Mouse (Mus musculus) layer of hippocampus, adult 9-10 months (tissue): ENCODE measurements around the gene P2ry6.

ENCODE experiments used
- DNase-seq: peaks from one replicate; pipeline ENCODE4 v3.0.0; 2022; ENCODE audit warnings: low spot score

P2ry6 gene

DNA sequence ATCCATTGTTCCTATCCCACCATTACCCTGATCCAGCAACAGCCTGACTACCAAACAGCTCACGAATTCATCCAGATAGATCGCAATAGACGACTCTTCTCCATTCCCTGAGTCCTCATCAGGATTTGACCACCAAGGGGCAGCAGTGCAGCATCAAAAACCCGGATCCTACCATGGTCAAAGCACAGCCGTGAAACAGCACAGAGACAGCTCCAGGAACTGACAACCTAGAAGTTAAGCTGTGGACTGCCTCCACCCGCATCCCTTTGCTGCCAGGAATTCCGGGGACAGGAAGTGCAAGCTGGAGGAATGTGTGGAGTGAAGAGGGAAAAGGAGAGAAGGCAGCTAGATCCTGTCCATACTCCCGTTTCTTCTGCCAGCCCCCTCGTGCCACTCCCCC is 13.6 kb upstream of the P2ry6 start:
- DNase-seq: peak; percentile 59

DNA sequence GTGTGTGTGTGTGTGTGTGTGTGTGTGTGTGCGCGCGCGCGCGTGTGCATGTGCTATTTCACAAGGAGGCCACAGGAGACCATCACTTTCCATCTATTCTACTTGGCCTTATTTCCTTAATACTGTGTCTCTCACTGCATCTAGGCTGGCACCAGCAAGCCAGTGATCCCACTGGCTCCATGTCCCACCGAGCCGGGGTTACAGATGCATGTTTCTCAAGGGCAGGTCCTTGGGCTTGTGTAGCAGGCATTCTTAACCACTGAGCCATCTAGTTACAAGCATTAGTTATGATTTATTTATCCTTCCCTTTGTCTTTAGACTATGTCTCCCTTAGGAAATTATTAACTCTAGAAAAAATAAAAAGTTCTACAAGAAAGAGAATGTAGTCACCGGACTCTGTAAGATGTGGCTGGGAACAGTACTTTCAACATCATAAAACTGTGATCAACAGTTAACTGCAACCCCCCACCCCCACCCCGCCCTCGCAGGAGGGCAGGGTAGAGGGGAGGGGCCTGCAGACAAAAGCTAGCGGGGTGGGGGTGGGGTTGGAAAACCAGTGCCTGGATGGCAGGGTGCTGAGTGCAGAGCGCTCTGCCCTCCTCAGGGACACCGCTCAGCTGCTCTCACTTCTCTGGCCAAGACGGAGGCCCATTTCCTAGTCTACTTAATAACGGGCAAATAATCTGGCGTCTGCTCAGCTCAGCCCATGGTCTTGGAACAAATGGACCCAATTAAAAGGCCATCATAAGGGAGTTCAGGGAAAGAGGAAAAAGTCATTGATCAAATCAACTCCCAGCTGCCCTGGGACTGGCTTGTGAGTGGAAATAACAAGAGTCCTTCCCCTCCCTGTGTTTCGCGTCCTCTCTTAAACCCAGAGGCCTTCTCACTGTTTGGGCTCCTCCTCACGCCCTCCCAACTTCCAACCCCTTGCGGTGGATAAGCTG is 10.3 kb upstream of the P2ry6 start:
- DNase-seq: no peak

DNA sequence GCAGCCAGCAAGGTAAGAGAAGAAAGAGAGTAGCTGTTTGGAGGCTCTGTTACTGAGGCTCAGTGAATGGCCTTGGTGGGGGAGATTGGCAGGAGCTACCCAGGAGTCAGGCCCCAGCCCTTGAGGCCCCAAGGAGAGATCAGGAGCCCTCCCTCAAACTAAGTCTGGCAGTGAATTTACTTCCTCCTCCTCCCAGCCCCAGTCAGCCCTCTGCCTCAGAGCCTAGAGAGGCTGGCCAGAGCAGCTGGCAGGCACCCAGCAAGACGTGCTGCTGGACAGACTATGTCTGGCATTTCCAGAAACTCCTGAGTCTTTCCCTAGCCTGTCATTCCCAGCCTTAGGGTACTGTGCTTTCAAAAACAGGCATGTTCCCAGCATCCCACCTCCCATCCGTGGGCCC is 4.7 kb upstream of the P2ry6 start:
- DNase-seq: no peak

DNA sequence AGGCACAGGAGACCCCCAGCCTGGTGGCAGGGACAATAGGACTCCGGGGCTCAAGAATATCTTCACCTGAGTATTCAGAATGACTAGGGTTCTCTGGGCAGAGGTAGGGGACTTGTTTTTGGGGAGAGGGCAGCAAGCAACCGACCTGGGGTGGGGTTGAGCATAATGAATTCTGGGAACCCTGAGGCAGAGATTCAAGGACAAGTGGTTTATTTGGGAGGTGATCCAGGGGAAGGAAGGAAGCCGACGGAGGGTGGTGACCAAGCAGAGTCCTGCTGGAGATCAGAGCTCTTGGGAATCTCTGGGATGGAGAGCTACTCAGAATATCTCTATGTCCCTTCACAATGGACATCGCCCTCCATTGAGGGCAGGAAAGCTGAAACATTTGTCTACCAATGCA is 3.7 kb upstream of the P2ry6 start:
- no peak for DNase-seq

DNA sequence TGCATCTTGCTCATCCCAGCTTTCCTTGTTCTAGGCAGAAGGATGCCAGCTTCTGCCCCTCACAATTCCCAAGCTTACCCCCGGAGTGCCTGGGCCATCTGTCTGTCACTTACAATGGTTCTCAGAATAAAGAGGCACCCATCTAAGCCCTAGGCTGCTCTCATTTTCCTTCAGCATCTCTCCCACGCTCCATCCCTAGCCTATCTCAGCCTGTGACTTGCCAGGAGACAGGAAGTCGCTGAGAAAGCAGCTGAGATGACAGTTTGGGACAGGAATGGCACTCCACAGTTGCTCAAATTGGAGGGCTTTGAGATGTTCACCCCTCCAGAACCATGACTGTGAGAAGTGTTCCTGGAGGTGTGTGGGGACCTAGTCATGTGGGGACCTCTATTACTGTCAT is 1.6 kb downstream of the P2ry6 start:
- no peak for DNase-seq

DNA sequence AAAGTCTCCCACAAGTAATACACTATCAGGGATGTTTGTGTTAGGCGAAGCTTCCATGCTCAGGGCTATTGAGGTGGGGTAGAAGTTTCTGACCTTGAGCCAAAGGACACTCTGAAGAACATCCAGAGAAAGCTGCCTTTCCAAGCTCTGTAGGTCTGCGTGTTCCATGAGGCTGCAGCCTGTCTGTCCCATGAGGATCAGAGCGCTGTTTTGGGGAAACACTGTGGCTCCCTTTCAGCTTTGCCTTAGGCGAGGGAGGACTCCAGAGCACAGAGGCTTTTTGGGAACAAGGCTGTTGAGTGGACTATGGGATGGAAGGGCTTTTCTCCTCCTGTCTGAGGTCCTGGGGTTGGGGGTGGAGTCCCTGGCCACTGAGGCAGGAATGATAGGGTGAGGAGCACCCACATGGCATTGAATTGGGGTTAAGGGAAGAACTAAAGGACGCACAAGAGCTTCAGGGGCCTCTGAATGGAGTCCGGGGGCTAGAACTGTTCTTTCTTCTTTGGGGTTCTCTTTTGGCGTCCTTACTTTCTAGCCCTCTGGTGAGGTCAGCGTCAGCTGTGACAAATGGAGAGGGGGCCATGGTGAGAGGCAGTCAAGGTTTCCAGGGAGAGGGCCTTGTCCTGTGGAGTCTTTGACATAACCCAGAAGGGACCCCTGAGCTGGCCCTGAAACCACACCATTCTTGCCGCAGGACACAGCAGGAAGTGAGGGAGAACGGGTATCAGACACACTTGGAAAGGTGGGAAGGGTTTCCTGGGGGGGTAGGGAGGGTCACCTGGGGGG is 5.4 kb downstream of the P2ry6 start:
- DNase-seq: no peak

DNA sequence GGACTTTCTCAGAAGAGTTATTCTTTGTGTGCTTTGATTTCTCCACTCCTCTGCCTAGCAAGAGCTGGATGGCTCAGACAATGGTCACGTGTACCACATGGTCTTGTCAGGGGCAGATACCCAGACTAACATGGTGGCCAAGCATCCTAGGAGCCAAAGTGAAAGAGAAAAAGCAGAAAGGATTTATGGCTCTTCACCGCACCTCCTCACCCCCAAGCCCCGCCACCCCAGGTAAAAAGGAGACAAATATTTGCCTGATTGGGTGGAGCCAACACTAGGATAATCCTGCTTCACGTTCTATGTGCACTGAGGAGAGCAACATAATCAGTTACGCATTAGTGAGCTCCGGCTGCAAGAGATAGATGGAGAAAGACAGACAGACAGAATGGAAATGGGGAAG is 6.1 kb downstream of the P2ry6 start:
- no peak for DNase-seq

DNA sequence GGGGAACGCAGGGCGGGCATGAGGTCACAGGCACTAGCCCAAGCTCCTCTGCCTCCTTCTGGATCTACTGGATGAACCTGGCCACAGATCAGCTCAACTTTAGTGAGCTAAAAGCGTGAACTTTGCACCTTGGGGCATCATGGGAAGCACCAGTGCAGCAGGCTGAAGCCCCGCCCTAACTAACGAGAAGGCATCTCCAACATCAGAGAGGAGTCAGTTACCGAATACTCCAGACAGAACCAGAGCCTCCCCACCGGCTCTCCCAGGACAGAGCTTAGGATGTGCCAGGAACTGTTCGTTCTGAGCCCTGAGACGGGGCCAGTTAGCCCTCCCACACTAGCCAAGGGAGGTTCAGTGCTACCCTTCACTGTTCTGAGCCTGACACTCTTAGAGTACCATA is 6.6 kb downstream of the P2ry6 start:
- no peak for DNase-seq

DNA sequence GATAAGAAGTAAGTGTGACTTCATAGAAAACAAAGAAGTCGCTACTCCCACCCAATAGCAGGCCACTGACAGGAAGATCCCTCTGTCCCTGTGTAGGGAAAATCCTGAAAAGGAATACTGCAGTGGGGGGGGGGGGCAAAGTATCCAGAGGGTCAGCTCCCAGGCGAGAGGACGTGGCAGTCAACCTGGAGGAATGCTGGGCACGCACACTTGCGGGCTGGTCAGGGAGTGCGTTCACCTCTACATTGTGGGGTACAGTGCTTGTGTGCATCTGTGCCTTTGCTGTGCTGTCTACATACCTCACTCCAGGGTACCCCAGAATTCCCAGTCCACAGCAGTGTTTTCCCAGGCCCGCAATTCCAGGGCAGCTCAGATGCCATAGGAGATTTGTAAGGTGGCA is 8.4 kb downstream of the P2ry6 start:
- DNase-seq: no peak

DNA sequence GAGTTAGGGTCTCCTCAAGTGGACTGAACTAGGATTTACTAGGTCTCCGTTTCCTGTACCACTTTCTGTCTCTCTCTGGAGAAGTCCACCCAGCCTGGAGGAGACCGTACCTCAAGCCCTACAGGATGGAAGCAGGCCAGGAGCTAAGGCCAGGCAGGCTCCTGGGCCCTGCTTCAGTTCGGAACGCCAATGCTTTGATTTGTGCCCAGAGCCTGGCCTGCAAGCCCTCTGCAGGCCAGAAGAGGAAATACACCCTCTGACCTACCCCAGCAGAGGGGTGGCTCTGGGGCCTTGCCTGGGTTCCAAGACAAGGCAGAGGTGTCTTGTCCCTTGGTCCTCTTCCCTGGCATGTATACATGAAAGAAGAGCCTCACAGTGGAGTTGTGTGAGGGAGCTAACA is 9.4 kb downstream of the P2ry6 start:
- DNase-seq: no peak

DNA sequence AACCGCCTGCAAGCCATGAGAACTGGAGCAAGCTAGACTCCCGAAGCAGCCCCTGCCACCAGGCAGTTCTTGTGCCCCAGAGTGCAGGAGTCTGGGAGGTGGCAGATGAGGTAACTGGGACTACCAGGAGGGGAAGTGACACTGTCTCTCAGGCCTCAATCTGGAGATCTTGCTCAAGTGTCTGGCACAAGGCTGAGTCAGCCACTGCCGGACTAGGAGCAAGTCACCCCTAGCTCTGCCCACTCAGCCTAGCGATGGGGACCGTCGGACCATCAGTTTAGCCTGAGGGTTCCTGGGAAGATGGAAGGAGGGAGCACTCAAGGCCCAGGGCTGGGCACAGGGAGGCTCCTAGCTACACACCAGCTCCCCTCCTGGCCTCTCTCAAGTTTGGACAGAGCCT is 10.2 kb downstream of the P2ry6 start:
- no peak for DNase-seq

DNA sequence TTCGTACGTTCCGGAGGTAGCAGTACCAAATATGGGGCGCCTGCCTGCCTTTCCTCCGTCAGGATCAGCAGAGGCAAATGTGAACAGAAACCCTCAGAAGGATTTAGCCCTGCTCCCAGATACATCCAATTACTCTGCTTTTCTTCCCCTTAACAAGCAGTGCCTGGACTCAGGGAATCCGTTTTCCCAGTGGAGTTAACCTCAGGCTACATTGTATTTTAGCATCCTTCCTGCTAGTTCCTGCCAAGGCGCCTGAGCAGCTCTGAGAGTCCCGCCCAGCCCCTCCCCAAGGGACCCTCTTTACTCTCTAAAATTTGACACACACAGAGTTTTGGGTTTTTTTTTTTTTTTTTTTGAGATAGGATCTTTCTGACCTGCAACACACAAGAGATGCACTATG is 11.1 kb downstream of the P2ry6 start:
- DNase-seq: no peak

DNA sequence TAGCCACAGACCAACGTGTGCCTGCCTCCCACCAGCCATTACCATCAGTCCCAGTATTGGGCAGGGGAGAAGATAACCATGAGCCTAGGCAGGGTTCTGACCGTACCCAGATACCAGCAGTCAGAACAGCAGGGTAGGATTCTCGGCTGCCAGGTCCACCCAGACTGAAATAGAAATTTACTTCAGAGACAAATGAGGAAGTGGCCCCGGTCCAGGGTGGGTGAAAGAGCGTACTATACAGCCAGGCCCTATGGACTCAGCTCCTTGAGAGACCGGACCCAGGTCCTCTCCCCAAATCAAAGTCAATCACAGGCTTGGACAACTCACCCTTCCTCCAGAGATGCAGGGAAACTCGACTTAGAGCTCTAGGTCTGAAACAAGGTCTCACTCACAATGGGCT is 13.3 kb downstream of the P2ry6 start:
- no peak for DNase-seq

DNA sequence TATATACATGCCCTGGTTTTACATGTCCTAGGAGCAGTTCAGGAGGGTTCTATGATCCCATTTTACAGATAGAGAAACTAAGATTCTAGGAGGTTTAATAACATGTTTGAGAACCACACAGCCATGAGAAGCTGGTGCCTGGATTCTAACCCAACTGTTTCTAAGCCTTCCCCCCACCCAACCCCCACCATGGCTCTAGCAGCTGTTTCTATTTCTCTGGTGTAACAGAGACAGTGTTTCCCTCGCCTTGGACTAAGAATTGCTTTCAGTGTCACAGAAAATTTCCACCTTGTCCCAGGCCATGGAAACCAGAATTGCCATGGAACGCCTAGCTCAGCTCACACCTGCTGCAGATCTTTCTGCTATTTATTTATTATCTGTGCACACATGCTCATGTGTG is 14.0 kb downstream of the P2ry6 start:
- no peak for DNase-seq

DNA sequence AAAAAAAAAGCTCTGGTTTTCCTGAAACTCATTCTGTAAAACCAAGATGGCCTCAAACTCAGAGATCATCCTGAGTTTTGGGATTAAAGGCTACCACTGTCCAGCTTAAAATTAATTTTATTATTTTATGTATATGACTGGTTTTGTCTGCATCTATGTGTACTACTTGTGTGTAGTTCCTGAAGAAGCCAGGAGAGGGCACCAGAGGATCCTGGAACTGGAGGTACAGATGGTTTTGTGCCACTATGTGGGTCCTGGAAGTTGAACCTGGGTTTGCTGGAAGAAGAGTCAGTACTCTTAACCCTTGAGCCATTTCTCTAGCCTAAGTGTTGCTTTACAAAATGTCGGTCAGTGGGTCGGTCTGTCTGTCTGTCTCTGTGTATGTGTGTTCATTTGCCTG is 16.0 kb downstream of the P2ry6 start:
- no peak for DNase-seq

DNA sequence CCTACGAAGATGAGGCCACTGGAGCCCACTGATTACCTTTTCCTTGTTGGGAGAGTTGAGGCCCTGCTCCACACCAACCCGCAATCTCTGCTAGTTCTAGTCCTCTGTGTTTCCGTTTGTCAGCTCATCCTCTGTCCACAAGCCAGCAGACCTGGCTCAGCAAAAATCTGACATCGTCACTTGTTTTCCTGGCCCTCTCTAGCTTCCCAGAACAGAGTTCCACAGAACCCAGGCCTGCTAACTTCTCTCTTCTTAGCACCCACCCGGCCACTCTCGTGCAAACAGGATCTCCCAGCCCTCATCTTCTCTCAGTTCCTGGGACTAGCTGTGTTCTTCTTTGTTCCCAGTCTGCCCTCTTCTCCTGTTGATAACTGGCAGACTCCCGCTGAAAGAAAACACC is 21.8 kb downstream of the P2ry6 start:
- no peak for DNase-seq

DNA sequence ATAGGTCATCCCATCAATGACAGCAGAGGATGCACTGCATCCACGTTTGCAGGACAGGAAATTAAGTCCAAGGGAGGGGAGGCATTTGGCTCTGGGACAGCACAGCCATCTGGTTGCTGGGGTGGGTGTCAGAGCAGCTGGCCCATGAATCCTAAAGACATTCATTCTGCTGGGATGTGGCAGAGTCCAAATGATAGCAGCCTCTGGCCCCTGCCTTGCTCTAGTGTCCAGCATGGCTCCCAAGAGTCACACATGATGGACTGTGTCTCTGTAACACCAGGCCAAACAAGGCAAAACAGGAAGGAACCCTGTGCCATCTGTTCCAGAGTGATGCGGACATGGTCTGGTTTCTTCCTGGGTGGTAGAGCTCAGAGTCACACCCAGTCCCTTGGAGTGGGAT is 22.5 kb downstream of the P2ry6 start:
- DNase-seq: no peak

DNA sequence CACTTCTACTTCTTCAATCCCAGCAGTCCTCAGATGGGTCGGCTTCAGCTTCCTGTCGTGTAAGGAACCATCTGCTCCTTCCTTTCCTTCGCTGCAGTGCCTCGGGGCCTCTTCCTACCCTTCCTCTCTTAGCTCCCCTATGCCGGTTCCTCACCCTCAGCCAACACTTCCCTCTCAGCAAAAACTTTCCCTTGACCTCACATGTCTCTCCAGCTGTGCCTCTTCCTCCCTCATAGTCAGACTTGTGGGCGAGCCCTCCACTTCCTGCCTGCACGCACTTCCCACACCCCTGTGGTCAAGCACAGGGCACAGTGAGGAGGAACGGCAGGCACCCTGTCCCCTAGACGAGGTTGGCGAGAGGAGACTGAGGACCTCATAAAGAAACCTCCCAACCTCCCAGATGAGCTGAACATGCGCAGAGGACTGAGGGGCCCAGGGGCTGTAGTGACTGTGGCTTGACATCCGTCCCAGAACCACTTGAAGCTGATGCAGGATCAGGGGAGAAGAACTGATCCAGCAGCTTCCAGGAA is 23.9 kb downstream of the P2ry6 start:
- DNase-seq: no peak

DNA sequence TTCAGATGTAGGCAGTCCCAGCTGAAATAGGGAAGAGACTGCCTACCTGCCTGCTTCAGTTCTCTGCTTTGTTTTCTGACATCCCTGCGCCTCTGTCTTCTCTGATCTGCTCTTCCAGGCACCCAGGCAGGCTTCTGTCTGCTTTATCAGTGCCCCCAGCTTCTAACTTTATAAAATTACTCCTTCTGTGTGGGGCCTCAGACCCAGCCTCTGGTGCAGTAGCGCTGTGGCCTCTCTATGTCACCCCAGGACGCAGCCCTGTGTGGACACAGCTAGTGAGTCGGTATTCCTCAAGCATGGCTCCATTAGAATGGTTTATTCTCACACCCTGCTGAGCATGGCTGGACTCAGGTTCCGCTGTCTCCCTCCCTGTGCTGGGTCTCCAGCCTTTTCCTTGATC is 24.4 kb downstream of the P2ry6 start:
- no peak for DNase-seq

DNA sequence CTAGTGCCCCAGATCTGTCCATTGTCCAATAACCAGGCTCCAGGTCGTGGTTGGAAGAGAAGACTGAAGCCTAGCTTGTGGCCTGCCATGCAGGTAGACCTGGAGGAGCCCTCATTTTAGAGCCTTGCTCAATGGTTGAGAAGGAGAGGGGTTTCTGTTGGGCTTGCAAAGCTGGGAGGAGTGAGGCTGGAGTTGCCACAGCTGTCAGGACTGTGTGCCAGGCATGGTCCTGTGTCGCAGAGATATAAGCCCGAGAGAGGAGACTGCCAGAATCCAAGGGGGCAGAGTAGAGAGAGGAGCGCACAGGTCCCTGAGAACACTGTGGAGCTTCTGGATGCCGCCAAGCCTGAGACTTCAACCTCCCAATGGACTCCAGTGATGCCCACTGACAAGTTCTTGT is 29.7 kb downstream of the P2ry6 start:
- no peak for DNase-seq

DNA sequence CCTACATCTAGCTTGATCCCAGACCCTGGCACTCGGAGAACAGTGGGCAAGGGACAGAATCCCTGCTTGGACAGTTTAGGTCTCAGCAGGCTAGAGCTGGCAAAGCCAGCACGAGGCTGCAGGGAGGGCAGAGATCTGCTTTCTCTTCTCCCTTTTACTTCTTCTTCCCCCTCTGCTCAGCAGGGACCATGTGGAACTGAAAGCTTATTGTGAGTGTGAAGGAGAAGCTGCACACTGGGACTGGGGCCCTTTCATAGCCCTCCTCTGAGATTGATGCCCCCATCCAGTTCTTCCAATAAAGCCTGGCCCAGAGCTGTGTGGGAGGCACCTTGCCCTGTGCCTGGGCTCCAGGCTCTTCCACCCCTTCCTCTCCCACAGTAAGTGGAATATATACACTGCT is 30.1 kb downstream of the P2ry6 start:
- DNase-seq: no peak

DNA sequence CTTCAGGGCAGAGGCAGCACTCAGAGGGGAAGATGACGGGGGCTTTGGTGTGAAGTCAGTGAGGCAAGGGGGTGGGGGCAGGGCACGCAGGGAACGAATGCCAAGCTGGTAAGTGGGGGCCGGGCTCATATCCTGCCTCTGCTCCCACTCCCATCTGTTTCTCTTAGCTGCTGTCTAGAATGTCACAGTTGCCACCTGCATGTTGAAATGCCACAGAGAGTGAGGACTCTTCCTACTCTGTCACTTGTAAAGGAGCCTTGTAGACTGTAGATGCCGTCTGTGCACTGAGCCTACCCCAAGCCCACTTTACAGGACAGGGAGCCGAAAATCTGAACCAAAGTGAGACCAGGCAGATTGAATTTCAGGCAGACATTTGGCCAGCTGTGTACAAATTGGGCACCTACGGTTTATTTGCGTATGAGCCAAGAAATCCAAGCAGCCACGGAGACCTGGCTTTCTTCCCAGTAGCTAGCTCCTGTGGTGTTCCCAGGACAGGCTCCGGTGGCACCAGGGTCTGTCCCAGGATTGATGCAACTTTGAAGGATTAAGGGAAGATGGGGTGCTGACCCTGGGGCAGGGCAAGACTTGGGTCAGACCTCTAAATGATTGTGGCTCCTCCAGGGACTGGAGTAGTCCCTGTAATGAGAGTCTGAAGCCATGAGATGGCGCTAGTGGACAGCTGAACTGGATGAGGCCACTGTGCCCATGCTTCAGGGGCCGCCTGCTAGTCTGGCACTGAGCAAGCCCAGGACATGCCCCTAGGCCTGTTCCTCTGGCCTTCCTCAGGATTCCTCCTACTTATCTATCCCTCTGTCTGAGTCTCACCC is 31.4 kb downstream of the P2ry6 start:
- peak; percentile 63 for DNase-seq
